Mouse (Mus musculus): ENCODE data around the gene Selenov. TPM values are rescaled to one million over a fixed set of nuclear protein-coding genes. Genes with fewer than 3 reads are reported as not detected.

Selenov gene
- polyA plus RNA-seq, 1 experiment from 2014 or later = 0.26 TPM

DNA sequence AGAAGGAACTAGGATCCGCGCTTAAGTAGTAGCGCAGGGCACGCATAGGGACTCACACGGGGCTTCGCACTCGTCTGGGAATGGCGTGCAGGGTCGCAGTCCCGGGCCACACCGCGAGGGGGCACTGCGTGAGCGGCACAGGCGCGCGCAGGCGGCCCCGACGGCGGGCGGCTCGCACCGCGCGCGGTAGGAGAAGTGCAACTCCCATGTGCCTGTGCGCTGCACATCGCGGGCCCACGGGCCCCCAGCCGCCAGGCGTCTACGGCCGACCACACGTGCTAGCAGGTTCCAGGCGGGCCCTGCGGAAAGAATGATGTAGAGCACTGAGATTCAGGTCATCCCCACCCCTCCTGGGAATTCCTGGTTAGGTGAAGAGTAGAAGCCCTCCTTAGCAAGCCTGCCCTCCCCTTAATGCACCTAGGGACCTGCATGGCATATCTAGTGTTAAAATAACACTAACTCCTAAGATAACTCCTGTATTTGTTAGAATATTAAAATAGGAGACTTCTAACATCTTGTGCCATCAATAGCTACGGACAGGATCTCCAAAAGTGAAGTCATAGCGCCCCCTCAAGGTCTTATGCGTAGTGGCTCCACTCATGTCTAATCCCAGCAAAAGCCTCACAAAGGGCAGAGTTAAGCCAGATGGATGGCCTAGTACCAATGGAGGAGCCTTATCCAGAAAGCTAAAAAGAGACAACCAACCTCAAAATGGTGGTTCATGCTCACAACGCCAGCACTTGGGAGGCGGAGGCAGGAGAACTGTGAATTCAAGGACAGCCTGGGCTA is 8.0 kb upstream of the Selenov start:
- Histone ChIP-seq H3K27me3 (ENCODE audit: insufficient read depth, low read length) (peaks cover 32% of the 10 kb centered on the region), H3K9me3 (replicated peaks; ENCODE audit: low read length) (no peaks in the 10 kb centered on the region), H3K4me1 (replicated peaks; ENCODE audit: insufficient read depth, low read length) (peaks cover 8% of the 10 kb centered on the region; the same call in 1 of the 2 replicates), H3K9ac (ENCODE audit: low read depth, low read length) (no peak overlapping the region), H3K4me2 (ENCODE audit: low read length) (peak overlapping the region; percentile 29), H3K36me3 (ENCODE audit: insufficient read depth, low read length) (no peaks in the 10 kb centered on the region), H3K27ac (no peak overlapping the region), H3K4me3 (replicated peaks; ENCODE audit: low read depth, low read length) (no peak overlapping the region)
- peak; percentile 45 for ATAC-seq (replicated peaks; ENCODE audit: low FRiP score, low read depth)
- peak; percentile 78 for TF ChIP-seq CTCF (IDR thresholded peaks at IDR 0.05; ENCODE audit: low read depth)
- DNase-seq (ENCODE audit: low spot score) = peak; percentile 93
- 18% methylated on average over 43 of the region's 43 CpGs for WGBS

DNA sequence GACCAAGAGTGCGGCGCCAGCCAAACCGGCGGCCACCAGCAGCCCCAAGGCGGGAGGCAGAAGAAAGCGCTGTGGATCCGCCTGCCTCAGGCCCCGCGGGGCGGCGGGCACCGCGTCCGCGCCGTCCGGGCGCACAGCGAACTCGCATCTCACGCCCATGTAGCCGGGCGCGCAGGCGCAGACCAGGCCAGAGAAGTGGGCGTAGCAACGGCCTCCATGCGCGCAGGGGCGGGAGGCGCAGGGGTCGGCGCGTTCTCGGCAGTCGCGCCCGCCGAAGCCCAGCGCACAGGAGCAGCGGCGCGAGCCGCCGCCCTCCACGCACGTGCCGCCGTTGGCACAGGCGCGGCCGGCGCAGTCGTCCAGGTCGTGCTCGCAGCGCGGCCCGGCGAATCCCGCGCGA is 3.5 kb upstream of the Selenov start:
- ATAC-seq (replicated peaks; ENCODE audit: low FRiP score, low read depth) = peak; percentile 38
- TF ChIP-seq CTCF (IDR thresholded peaks at IDR 0.05; ENCODE audit: low read depth) = no peak
- Histone ChIP-seq H3K27me3 (ENCODE audit: insufficient read depth, low read length) (peaks cover 36% of the 10 kb centered on the region), H3K36me3 (ENCODE audit: insufficient read depth, low read length) (no peaks in the 10 kb centered on the region), H3K4me2 (ENCODE audit: low read length) (peak overlapping the region; percentile 75), H3K9me3 (replicated peaks; ENCODE audit: low read length) (no peaks in the 10 kb centered on the region), H3K27ac (no peak overlapping the region), H3K9ac (ENCODE audit: low read depth, low read length) (peak overlapping the region; percentile 46; the same call in 1 of the 2 replicates), H3K4me3 (replicated peaks; ENCODE audit: low read depth, low read length) (peak overlapping the region; percentile 44), H3K4me1 (replicated peaks; ENCODE audit: insufficient read depth, low read length) (peaks cover 18% of the 10 kb centered on the region; the same call in 1 of the 2 replicates)
- 4% methylated on average over 62 of the region's 63 CpGs for WGBS
- peak; percentile 61 for DNase-seq (ENCODE audit: low spot score)

DNA sequence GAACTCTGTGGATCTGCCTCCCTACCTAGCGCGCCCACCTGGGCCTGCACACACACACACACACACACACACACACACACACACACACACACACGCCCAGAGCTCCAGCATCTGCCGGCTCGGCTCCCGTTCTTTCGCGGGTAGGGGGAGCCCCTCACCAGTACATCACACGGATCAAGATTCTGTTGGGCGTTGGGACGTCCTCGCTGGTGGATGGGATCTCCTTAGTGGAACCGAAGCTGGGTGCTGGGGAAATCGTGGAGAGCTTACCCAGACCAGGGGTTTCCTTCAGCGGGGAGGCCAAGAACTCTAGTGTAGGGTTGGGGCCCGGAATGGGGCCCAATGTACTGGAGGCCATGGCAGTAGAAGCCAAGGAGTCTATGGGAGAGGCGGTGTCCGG is 821 bp downstream of the Selenov start:
- Histone ChIP-seq H3K27me3 (ENCODE audit: insufficient read depth, low read length) (peaks cover 33% of the 10 kb centered on the region), H3K9ac (ENCODE audit: low read depth, low read length) (no peak overlapping the region), H3K9me3 (replicated peaks; ENCODE audit: low read length) (no peaks in the 10 kb centered on the region), H3K27ac (no peak overlapping the region), H3K4me1 (replicated peaks; ENCODE audit: insufficient read depth, low read length) (peaks cover 15% of the 10 kb centered on the region; the same call in 1 of the 2 replicates), H3K4me3 (replicated peaks; ENCODE audit: low read depth, low read length) (peak overlapping the region; percentile 26), H3K4me2 (ENCODE audit: low read length) (peak overlapping the region; percentile 68), H3K36me3 (ENCODE audit: insufficient read depth, low read length) (no peaks in the 10 kb centered on the region)
- peak; percentile 29 for DNase-seq (ENCODE audit: low spot score)
- WGBS = 2% methylated on average over 18 of the region's 18 CpGs
- peak; percentile 42; the same call in 1 of the 2 replicates for TF ChIP-seq CTCF (IDR thresholded peaks at IDR 0.05; ENCODE audit: low read depth)
- ATAC-seq (replicated peaks; ENCODE audit: low FRiP score, low read depth) = no peak

DNA sequence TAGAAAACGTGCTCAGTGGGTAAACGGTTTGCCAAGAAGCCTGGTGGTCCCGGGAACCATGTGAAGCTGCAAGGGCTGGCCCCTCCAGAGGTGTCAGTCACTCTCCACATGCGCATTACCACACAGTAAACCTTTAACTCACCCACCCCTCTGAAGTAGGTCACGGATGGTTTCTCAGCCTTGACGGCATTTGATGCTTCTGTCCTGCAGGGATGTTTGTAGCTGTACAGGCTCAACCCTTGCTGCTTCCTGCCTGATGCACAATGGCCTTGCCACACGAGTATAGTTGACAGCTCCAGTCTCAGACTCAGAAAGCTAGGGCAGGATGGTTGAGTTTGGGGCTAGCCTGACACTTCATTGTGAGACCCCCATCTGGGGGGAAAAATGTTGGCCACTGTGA is 10.4 kb downstream of the Selenov start:
- H3K4me3 ChIP-seq (replicated peaks; ENCODE audit: low read depth, low read length) = no peak overlapping the region
- no peak for DNase-seq (ENCODE audit: low spot score)
- no peak for TF ChIP-seq CTCF (IDR thresholded peaks at IDR 0.05; ENCODE audit: low read depth)
- ATAC-seq (replicated peaks; ENCODE audit: low FRiP score, low read depth) = no peak
- no peaks in the 10 kb centered on the region for H3K9me3 ChIP-seq (replicated peaks; ENCODE audit: low read length)
- no peak overlapping the region for H3K27ac ChIP-seq
- WGBS = 39% methylated on average over 7 of the region's 7 CpGs
- peaks cover 5% of the 10 kb centered on the region for H3K4me1 ChIP-seq (replicated peaks; ENCODE audit: insufficient read depth, low read length)
- no peak overlapping the region for H3K4me2 ChIP-seq (ENCODE audit: low read length)
- H3K27me3 ChIP-seq (ENCODE audit: insufficient read depth, low read length) = no peaks in the 10 kb centered on the region
- H3K36me3 ChIP-seq (ENCODE audit: insufficient read depth, low read length) = no peaks in the 10 kb centered on the region
- no peak overlapping the region for H3K9ac ChIP-seq (ENCODE audit: low read depth, low read length)

DNA sequence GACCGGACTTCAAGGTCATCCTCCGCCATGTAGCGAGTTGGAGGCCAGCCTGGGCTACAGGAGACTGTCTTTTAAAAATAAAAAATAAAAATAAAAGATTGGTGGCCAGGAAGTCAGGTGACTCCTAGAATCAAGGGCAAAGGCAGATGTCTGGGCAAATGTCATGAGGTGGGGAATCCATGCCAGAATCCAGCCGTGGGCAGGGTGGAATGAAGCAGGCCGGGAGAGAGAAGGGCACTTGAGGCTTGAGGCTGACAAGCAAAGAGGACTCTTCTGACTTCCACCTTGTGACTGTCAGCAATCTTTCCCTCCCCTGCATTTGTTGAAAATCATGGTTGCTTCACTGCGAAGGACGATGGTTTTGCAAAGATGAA is 12.7 kb downstream of the Selenov start:
- H3K4me2 ChIP-seq (ENCODE audit: low read length) = peak overlapping the region; percentile 88
- H3K27ac ChIP-seq = no peak overlapping the region
- H3K36me3 ChIP-seq (ENCODE audit: insufficient read depth, low read length) = no peaks in the 10 kb centered on the region
- no peaks in the 10 kb centered on the region for H3K9me3 ChIP-seq (replicated peaks; ENCODE audit: low read length)
- H3K4me3 ChIP-seq (replicated peaks; ENCODE audit: low read depth, low read length) = peak overlapping the region; percentile 63
- H3K4me1 ChIP-seq (replicated peaks; ENCODE audit: insufficient read depth, low read length) = peaks cover 5% of the 10 kb centered on the region
- no peak for DNase-seq (ENCODE audit: low spot score)
- WGBS = 78% methylated on average over 7 of the region's 7 CpGs
- H3K9ac ChIP-seq (ENCODE audit: low read depth, low read length) = peak overlapping the region; percentile 89
- TF ChIP-seq CTCF (IDR thresholded peaks at IDR 0.05; ENCODE audit: low read depth) = no peak
- ATAC-seq (replicated peaks; ENCODE audit: low FRiP score, low read depth) = no peak
- H3K27me3 ChIP-seq (ENCODE audit: insufficient read depth, low read length) = no peaks in the 10 kb centered on the region

DNA sequence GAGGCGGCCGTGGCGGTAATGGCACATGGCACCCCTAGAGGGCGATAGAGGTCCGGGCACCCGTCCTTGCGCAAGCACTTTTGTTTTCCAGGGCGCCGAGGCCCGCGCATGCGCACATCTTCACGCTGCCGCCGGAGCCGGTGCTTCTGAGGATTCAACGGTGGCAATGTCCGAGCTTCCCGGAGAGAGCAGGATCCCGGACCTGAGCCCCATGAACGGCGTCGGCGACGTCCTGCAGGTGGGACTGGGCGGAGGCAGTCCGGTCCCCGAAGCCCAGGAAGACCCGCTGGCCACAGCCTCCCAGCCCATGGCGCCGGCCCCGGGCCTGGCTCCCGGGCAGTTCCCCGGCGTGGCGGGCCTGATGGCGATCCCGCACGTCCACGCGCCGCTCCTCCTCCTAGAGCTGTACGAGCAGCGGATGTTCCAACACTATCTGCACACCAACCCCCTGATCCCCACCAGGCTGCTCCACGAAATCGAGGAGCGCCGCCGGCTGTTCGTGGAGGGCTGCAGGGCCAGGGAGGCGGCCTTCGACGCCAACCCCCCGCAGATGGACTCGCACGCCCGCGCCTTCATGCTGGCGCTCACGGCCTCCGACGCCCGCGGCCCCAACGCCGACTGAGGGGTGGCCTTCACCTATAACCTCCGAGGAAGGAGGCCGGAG is 13.2 kb downstream of the Selenov start, which contains the start of gene Eid2b:
TSS of gene Eid2b (plus strand) at position 125 of the 664 bp plus-strand sequence.
- Histone ChIP-seq H3K36me3 (ENCODE audit: insufficient read depth, low read length) (0 out of 2 replicates have a peak, but pooled peaks cover 4% of the 10 kb centered on the region), H3K9me3 (replicated peaks; ENCODE audit: low read length) (no peaks in the 10 kb centered on the region), H3K4me1 (replicated peaks; ENCODE audit: insufficient read depth, low read length) (peaks cover 5% of the 10 kb centered on the region), H3K27ac (peak within 1 kb of the TSS; percentile 66), H3K4me3 (replicated peaks; ENCODE audit: low read depth, low read length) (peak within 1 kb of the TSS; percentile 63), H3K9ac (ENCODE audit: low read depth, low read length) (peak within 1 kb of the TSS; percentile 89), H3K4me2 (ENCODE audit: low read length) (peak within 1 kb of the TSS; percentile 88), H3K27me3 (ENCODE audit: insufficient read depth, low read length) (no peaks in the 10 kb centered on the region)
- peak; percentile 93 for TF ChIP-seq CTCF (IDR thresholded peaks at IDR 0.05; ENCODE audit: low read depth)
- DNase-seq (ENCODE audit: low spot score) (peak; percentile 96), ATAC-seq (replicated peaks; ENCODE audit: low FRiP score, low read depth) (peak; percentile 73)
- 2% methylated on average over 66 of the region's 68 CpGs for WGBS

Measured in kidney, postnatal 0 days (tissue).